Mouse (Mus musculus) MEL (cell line): ENCODE results near the gene Alg9.

Experiments used
- CTCF ChIP-seq, 3 experiments: IDR thresholded peaks in 2 of 3; conservative IDR thresholded peaks in 1 of 3; 2 replicates each; pipeline ENCODE4 v1.5.1; 2011 to 2012; ENCODE audit warnings: low read length in 3 of 3, low read depth in 2 of 3, mild to moderate bottlenecking in 2 of 3, improper control_type of control experiment in 1 of 3, inconsistent platforms in 1 of 3, mixed read lengths in 1 of 3, moderate library complexity in 1 of 3; ENCODE audit not compliant: control insufficient read depth in 1 of 3, insufficient read depth in 1 of 3, poor library complexity in 1 of 3, severe bottlenecking in 1 of 3
- E2F4 ChIP-seq: IDR thresholded peaks from 2 replicates; pipeline ENCODE4 v1.6.1; 2011; ENCODE audit warnings: low read depth, low read length, improper control_type of control experiment, borderline replicate concordance
- MAFK ChIP-seq: IDR thresholded peaks from 2 replicates; pipeline ENCODE4 v1.6.1; 2011; ENCODE audit warnings: low read depth, mild to moderate bottlenecking, low read length, improper control_type of control experiment, borderline replicate concordance
- MAX ChIP-seq: IDR thresholded peaks from 2 replicates; pipeline ENCODE4 v1.6.1; 2011; ENCODE audit warnings: low read length, improper control_type of control experiment
- POLR2A ChIP-seq, 2 experiments: IDR thresholded peaks; 2 replicates each; pipeline ENCODE4 v1.6.1; 2011 to 2012; ENCODE audit warnings: low read length in 2 of 2, mild to moderate bottlenecking in 2 of 2, control low read depth in 1 of 2, improper control_type of control experiment in 1 of 2, low read depth in 1 of 2, moderate library complexity in 1 of 2; ENCODE audit not compliant: control insufficient read depth in 1 of 2, insufficient read depth in 1 of 2, poor library complexity in 1 of 2
- ZC3H11A ChIP-seq: IDR thresholded peaks from 2 replicates; pipeline ENCODE4 v1.6.1; 2012; ENCODE audit warnings: low read depth, mild to moderate bottlenecking, inconsistent platforms, low read length, improper control_type of control experiment

- TF ChIP-seq E2F4 (no peak), MAX (no peak), ZC3H11A (no peak), MAFK (no peak), CTCF (IDR thresholded peaks at IDR 0.05 in 2 of 3, conservative IDR thresholded peaks at IDR 0.05 in 1 of 3; ENCODE audit: control insufficient read depth in 1 of 3, insufficient read depth in 1 of 3, low read depth in 2 of 3, low read length in 3 of 3, poor library complexity in 1 of 3, severe bottlenecking in 1 of 3) (no peak), POLR2A (IDR thresholded peaks at IDR 0.05; ENCODE audit: control insufficient read depth in 1 of 2, insufficient read depth in 1 of 2, low read depth in 1 of 2, low read length in 2 of 2, poor library complexity in 1 of 2) (no peak)
Measured at GRCm38 (mm10) chr9:50795266-50795665, 20.4 kb downstream of the Alg9 start.
